Mouse (Mus musculus): ENCODE data around the gene Ercc6. TPM values are rescaled to one million over a fixed set of nuclear protein-coding genes. Genes with fewer than 3 reads are reported as not detected.

The Ercc6 gene
- 23.2 and 31.8 TPM in 2 replicates for polyA plus RNA-seq (2016; fragmentation: Nextera tagmentation; extraction: Ambion mirVana)

DNA sequence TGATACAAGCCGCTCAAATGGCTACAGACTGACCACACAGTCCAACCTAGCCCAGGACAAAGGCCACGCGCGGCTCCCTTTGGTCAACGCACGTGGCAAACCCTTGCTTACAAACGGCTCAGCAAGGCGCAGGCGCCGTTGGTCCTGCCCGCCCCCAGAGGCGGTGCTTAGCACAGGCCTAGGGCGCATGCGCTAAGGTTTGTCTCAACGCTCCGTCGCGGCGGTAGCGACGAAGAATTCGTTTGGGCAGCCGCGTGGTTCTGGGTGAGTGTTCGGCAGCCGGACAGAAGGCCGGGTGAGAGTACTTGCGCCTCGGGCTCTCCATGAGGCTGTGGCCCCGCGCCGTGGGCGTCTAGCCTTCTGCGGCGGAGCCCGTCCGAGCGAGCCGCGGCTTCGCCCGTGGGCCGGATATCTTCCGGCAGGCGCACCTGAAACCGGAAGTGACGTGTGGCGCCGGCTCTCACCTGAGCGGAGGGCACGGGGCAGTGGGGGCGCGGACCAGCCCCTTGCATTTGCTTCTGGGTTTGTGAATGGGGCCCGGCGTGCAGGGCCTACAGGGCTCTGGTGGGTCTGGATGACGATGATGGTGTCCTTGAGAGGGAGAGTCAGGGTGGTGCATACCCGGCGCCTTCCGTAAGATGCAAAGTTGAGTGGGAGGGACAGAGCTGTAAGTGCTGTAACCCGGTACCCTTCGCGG lies at the start of gene Ercc6:
Ercc6 (plus strand) TSS at position 186 of the 697 bp plus-strand sequence.
- ATAC-seq (ENCODE audit: insufficient number of reproducible peaks, insufficient read depth, low FRiP score, low TSS enrichment): peak; percentile 95
- H3K4me1 ChIP-seq: peaks cover 9% of the 10 kb centered on the region
- under 1% methylated on average over 62 of the region's 62 CpGs for WGBS
- peak within 1 kb of the TSS; percentile 73 for H3K4me3 ChIP-seq
- H3K4me2 ChIP-seq (replicated peaks): peak within 1 kb of the TSS; percentile 81
- H3K36me3 ChIP-seq: peaks cover 17% of the 10 kb centered on the region
- H3K27ac ChIP-seq: peak within 1 kb of the TSS; percentile 69
- no peaks in the 10 kb centered on the region for H3K9me3 ChIP-seq
- no peaks in the 10 kb centered on the region for H3K27me3 ChIP-seq
- H3K9ac ChIP-seq: peak within 1 kb of the TSS; percentile 65

DNA sequence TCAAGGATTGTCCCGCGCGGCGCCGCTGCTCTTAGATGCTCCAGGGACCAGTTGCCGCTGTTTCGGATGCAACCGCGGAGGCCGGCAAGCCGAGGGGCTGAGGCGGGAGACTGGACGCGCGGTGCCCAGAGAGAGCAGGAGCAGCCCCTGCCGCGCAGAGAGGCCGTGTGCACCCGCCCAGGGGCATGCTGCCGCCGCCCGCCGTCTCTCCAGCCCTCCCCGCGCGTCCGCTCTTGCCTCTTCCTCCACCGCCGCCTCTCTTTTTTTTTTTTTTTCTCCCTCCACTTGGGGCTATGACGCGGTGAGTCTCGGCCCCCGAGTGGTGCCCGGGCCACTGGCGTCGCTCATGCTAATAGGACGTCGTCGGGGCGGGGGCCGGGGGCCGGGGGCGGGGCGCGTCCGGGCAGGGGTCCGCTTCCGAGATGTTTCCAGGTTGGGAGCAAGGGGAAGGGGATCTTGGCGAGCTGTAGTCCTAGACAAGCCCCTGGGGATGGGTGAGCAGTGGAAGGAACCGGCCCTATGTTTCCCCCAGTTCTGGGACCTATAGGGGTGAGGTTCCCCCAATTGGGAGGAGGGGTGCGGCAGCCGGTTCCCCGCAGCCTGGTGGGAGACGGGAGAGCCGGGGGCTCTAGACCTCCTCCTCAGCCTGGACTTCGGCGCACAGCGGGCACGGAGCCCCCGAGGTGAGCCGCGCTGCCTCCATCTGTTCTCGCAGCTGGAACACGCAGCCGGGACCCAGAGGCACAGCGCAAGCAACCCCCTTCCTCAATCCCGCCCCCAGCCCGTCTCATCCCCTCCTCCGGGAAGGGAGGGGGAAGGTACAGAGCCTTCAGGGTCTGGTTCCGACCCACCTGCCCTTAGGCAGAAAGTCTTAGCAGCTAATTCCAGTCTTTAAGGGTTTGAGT lies 48.5 kb upstream of the Ercc6 start, which contains the start of gene Slc18a3:
Slc18a3 (minus strand) TSS at position 250 of the 905 bp plus-strand sequence.
- no peak for ATAC-seq (ENCODE audit: insufficient number of reproducible peaks, insufficient read depth, low FRiP score, low TSS enrichment)
- no peak within 1 kb of the TSS for H3K9ac ChIP-seq
- peak within 1 kb of the TSS; percentile 40 for H3K4me3 ChIP-seq
- H3K36me3 ChIP-seq: no peaks in the 10 kb centered on the region
- no peak within 1 kb of the TSS for H3K27ac ChIP-seq
- peak within 1 kb of the TSS; percentile 68 for H3K4me2 ChIP-seq (replicated peaks)
- peaks cover 16% of the 10 kb centered on the region for H3K4me1 ChIP-seq
- under 1% methylated on average over 57 of the region's 70 CpGs for WGBS
- no peaks in the 10 kb centered on the region for H3K9me3 ChIP-seq
- peaks cover 87% of the 10 kb centered on the region for H3K27me3 ChIP-seq

DNA sequence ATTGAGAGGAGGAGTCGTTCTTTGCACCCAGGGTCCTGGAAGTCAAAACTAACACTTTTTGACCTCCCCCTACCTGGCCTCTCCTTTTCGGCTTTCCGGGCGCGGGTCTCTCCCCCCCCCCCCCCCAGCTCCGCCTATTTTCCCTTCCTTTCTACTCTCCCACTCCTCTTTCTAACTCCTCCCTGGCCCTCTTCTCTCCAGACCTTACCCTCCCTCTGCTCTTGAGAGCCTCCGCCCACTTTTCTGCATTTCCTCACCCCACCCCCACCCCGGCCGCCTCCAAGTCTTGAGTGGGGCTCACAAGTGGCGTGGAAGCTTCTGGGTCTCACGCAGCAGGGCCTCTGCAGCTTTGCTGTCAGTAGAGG lies 47.8 kb upstream of the Ercc6 start:
- Histone ChIP-seq H3K27ac (no peak overlapping the region), H3K9me3 (no peaks in the 10 kb centered on the region), H3K9ac (no peak overlapping the region), H3K27me3 (peaks cover 81% of the 10 kb centered on the region), H3K4me1 (peaks cover 16% of the 10 kb centered on the region), H3K36me3 (no peaks in the 10 kb centered on the region), H3K4me2 (replicated peaks) (peak overlapping the region; percentile 68), H3K4me3 (peak overlapping the region; percentile 40)
- no peak for ATAC-seq (ENCODE audit: insufficient number of reproducible peaks, insufficient read depth, low FRiP score, low TSS enrichment)
- 2% methylated on average over 7 of the region's 11 CpGs for WGBS

DNA sequence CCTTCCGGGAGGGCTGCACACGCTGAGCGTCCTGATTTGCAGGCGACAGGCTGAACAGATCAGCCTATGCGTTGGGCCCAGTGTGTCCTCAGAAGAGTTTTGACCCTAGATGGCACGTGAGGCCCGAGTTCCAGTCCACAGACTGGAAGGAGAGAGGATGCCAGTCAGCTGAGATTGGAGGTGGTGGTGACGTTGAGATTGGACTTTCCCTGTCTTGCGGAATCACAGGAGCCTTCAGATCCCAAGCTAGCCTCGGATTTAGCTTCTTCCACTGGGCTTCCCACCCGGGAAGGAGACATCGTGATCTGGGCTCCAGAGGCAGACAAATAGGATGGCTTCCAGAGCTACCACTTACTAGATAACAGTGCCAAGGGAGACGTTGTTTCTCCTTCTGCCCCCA lies 47.4 kb upstream of the Ercc6 start, which contains the start of gene Chat:
Chat (minus strand) TSS at position 101 of the 400 bp plus-strand sequence.
- no peak for ATAC-seq (ENCODE audit: insufficient number of reproducible peaks, insufficient read depth, low FRiP score, low TSS enrichment)
- Histone ChIP-seq H3K27me3 (peaks cover 77% of the 10 kb centered on the region), H3K4me1 (peaks cover 16% of the 10 kb centered on the region), H3K9me3 (no peaks in the 10 kb centered on the region), H3K4me3 (peak within 1 kb of the TSS; percentile 40), H3K9ac (no peak within 1 kb of the TSS), H3K27ac (no peak within 1 kb of the TSS), H3K4me2 (replicated peaks) (peak within 1 kb of the TSS; percentile 68), H3K36me3 (no peaks in the 10 kb centered on the region)
- WGBS: 15% methylated on average over 13 of the region's 13 CpGs

DNA sequence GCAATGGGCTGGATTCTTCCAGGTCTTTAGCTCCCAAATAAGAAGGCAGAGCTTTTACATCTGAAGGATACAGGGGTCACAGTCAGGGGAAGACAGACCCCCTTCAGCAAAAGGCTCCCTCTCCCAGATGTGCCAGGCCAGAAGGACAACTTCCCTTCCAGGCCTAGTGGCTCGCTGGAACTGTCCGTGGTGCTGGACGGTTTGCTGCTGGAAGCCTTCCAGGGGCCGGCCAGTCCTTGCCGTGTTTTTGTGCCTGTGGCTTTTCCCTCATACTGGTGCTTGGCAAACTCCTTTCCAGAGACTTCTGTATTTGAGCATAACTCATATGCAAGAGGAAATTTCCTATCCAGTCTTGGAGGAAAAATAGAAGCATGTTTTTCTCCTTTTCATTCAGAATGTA lies 45.7 kb upstream of the Ercc6 start:
- WGBS: 5% methylated on average over 5 of the region's 5 CpGs

DNA sequence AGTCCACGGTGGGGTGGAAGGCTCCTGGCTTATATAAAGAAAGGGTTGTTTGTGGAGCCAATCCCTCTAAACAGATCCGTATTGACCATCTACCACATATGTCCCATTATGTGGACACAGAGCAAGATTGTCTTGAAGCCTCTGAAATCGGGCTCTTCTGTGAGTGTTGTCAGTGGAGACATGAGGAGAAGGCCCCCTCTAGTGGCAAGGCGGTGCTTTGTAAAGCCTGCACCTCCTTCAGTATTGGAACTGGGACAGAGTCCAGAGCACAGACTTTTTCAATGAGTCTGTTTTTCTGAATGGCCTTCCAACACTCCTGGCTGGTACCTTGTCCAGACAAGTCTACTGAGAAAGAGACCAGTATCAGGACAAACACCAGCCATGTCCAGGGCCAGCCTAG lies 40.3 kb upstream of the Ercc6 start:
- H3K27me3 ChIP-seq: peaks cover 9% of the 10 kb centered on the region
- H3K4me1 ChIP-seq: no peaks in the 10 kb centered on the region
- no peak for ATAC-seq (ENCODE audit: insufficient number of reproducible peaks, insufficient read depth, low FRiP score, low TSS enrichment)
- no peaks in the 10 kb centered on the region for H3K9me3 ChIP-seq
- WGBS: 12% methylated on average over 4 of the region's 4 CpGs
- no peak overlapping the region for H3K27ac ChIP-seq
- H3K4me2 ChIP-seq (replicated peaks): no peak overlapping the region
- H3K4me3 ChIP-seq: no peak overlapping the region
- no peaks in the 10 kb centered on the region for H3K36me3 ChIP-seq
- H3K9ac ChIP-seq: no peak overlapping the region

More for the DNA sequence above, 45.7 kb upstream of the Ercc6 start:
- H3K27ac ChIP-seq: no peak overlapping the region
- peaks cover 16% of the 10 kb centered on the region for H3K4me1 ChIP-seq
- peaks cover 60% of the 10 kb centered on the region for H3K27me3 ChIP-seq
- H3K36me3 ChIP-seq: no peaks in the 10 kb centered on the region
- H3K9ac ChIP-seq: no peak overlapping the region
- no peak overlapping the region for H3K4me2 ChIP-seq (replicated peaks)
- H3K4me3 ChIP-seq: no peak overlapping the region
- no peak for ATAC-seq (ENCODE audit: insufficient number of reproducible peaks, insufficient read depth, low FRiP score, low TSS enrichment)
- no peaks in the 10 kb centered on the region for H3K9me3 ChIP-seq

DNA sequence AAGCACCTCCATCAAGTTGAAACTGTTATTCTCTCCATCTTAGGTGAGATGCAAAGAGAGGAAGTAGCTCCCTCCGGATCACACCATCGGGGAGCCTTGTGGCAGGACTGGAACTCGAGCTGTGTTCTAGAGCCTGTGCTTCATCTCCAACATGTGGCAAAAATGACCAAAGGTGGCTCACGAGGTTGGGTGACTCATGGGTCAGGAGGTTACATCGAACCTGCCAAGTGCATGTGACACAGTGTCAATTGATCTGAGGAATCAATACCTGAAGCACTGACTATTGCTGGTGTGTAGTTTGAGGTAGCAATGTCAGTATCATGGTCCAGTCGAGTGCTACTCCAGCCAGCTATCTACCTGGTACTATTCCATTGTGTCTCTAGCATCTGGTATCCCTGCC lies 36.8 kb upstream of the Ercc6 start:
- Histone ChIP-seq H3K9me3 (no peaks in the 10 kb centered on the region), H3K9ac (no peak overlapping the region), H3K27ac (no peak overlapping the region), H3K4me1 (no peaks in the 10 kb centered on the region), H3K4me3 (no peak overlapping the region), H3K27me3 (no peaks in the 10 kb centered on the region), H3K4me2 (replicated peaks) (no peak overlapping the region), H3K36me3 (no peaks in the 10 kb centered on the region)
- whole genome bisulfite sequencing: 79% methylated on average over 6 of the region's 6 CpGs
- no peak for ATAC-seq (ENCODE audit: insufficient number of reproducible peaks, insufficient read depth, low FRiP score, low TSS enrichment)

DNA sequence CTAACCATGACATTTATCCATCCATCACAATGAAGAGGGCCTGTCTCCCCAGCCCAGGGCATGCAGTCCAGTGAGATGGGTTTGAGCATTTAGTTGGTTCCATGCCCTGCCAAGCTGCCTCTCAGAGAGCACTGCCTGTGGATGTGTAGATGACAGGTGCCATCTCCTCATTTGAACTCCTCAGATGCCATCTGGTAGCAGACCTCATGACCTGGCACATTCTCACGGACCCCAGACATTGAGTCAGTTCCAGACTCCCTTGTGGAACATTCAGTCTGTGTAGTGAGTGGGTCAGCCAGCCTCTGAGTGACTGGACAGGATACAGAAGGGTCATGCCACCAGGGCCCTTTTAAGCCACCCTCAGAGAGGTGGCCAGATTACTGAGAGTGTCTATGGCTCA lies 35.7 kb upstream of the Ercc6 start:
- no peak for ATAC-seq (ENCODE audit: insufficient number of reproducible peaks, insufficient read depth, low FRiP score, low TSS enrichment)
- Histone ChIP-seq H3K9ac (no peak overlapping the region), H3K4me1 (no peaks in the 10 kb centered on the region), H3K36me3 (no peaks in the 10 kb centered on the region), H3K27me3 (no peaks in the 10 kb centered on the region), H3K4me3 (no peak overlapping the region), H3K9me3 (no peaks in the 10 kb centered on the region), H3K4me2 (replicated peaks) (no peak overlapping the region), H3K27ac (no peak overlapping the region)
- 60% methylated on average over 1 of the region's 1 CpGs for WGBS

DNA sequence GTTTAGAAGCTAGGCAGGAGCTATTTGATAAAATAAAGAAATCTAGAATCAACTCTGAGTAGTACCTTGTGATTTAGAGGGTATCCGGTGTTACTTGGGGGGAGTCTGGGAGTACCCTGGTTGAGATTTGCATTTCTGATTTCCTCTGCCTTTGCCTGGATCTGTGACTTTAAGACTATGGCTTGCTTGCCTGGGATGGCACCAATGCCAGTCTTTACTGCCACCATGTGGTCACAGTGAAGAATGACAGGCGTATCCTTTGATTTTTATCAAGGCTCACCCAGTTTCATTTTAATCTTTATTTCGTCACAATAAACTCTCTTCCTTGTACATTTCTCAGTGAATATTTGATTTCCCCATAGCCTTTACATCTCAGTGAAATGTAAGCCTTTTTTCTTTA lies 31.3 kb upstream of the Ercc6 start:
- H3K9ac ChIP-seq: no peak overlapping the region
- no peaks in the 10 kb centered on the region for H3K9me3 ChIP-seq
- no peaks in the 10 kb centered on the region for H3K27me3 ChIP-seq
- H3K36me3 ChIP-seq: no peaks in the 10 kb centered on the region
- no peaks in the 10 kb centered on the region for H3K4me1 ChIP-seq
- no peak overlapping the region for H3K4me2 ChIP-seq (replicated peaks)
- 10% methylated on average over 3 of the region's 3 CpGs for WGBS
- no peak overlapping the region for H3K27ac ChIP-seq
- no peak overlapping the region for H3K4me3 ChIP-seq
- no peak for ATAC-seq (ENCODE audit: insufficient number of reproducible peaks, insufficient read depth, low FRiP score, low TSS enrichment)

DNA sequence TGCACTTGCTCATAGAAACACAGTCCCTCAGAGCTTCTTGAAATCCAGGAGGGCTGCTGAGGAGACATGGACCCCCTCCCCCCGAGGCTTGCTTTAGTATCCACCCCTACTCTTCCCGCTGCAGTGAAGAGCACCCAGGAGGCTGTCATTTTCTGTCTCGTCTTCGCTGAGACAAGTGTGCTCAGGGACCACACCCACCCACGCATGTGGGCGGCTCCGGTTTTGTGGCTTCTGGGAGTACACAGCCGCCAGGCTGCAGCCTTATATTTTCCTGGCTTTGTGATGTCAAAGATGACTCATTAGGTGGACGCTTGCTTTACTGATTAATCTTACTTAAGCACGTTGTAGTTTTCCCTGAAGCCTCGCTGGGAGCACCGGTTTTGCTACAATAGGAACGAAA lies 20.8 kb upstream of the Ercc6 start:
- ATAC-seq (ENCODE audit: insufficient number of reproducible peaks, insufficient read depth, low FRiP score, low TSS enrichment): no peak
- 22% methylated on average over 13 of the region's 13 CpGs for WGBS
- Histone ChIP-seq H3K4me1 (no peaks in the 10 kb centered on the region), H3K36me3 (no peaks in the 10 kb centered on the region), H3K4me3 (no peak overlapping the region), H3K27me3 (peaks cover 6% of the 10 kb centered on the region; the same call in 1 of the 2 replicates), H3K27ac (no peak overlapping the region), H3K9ac (no peak overlapping the region), H3K4me2 (replicated peaks) (peak overlapping the region; percentile 32), H3K9me3 (no peaks in the 10 kb centered on the region)

DNA sequence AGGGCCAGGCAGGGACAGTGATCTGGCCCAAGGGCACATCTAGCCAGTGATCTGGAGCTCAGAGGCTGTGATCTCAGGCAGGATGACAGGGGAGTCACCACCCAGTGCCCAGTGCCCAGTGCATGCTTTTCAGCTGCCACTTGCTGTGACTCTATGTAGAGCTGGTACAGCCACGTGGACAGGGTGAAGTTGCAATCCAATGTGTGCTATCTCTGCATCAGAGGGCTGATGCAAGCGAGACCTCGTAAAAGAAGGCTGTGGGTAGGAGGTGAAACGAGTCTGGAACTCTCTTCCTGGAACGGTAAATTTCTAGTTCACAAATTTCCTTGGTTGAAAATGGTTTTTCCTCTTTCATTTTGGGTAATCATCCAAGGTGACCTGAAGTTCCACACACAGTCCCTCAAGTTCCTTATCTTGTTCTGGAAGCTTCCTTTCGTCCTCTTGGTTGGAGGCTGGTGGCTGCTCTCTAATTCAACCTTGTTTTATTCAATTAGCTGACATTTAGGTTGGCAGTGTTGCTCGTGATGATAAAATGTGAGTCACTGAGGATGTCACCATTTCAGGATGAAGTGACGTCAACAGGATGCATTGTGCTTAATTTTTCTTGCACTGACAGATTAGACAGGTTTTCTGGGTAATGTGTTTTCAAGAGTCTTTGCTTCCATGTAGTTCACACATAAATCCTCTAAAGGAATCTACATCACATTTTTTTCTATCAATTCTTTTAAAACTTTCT lies 17.0 kb upstream of the Ercc6 start:
- Histone ChIP-seq H3K27ac (no peak overlapping the region), H3K36me3 (no peaks in the 10 kb centered on the region), H3K9me3 (no peaks in the 10 kb centered on the region), H3K4me1 (no peaks in the 10 kb centered on the region), H3K27me3 (peaks cover 6% of the 10 kb centered on the region; the same call in 1 of the 2 replicates), H3K4me3 (no peak overlapping the region), H3K4me2 (replicated peaks) (no peak overlapping the region), H3K9ac (no peak overlapping the region)
- WGBS: 75% methylated on average over 8 of the region's 8 CpGs
- ATAC-seq (ENCODE audit: insufficient number of reproducible peaks, insufficient read depth, low FRiP score, low TSS enrichment): no peak
